Mouse (Mus musculus): Measurements from ENCODE around the gene Pkn2.

Gene Pkn2

GRCm38 (mm10) chr3:142832910-142833309 lies 48.9 kb downstream of the Pkn2 start:
- DNase-seq: no peak

- DNase-seq: no peak
Observed at GRCm38 (mm10) chr3:142826449-142827146, 55.2 kb downstream of the Pkn2 start.

- DNase-seq: peak; percentile 21 to 37
Observed at GRCm38 (mm10) chr3:142823606-142824005, 58.2 kb downstream of the Pkn2 start.

- no peak for DNase-seq
Observed at GRCm38 (mm10) chr3:142817506-142817905, 64.3 kb downstream of the Pkn2 start.

- DNase-seq: no peak
Observed at GRCm38 (mm10) chr3:142811582-142811981, 70.2 kb downstream of the Pkn2 start.

- DNase-seq: no peak
Observed at GRCm38 (mm10) chr3:142795587-142795986, 86.2 kb downstream of the Pkn2 start.

- no peak for DNase-seq
Observed at GRCm38 (mm10) chr3:142786423-142787072, 95.3 kb downstream of the Pkn2 start.

GRCm38 (mm10) chr3:142777227-142777626 lies 104.6 kb downstream of the Pkn2 start:
- no peak for DNase-seq

GRCm38 (mm10) chr3:142773538-142774191 lies 108.1 kb downstream of the Pkn2 start:
- no peak for DNase-seq

- DNase-seq: no peak
Observed at GRCm38 (mm10) chr3:142770518-142770917, 111.3 kb downstream of the Pkn2 start.

GRCm38 (mm10) chr3:142768498-142768897 lies 113.3 kb downstream of the Pkn2 start:
- no peak for DNase-seq

GRCm38 (mm10) chr3:142765778-142766165 lies 116.0 kb downstream of the Pkn2 start:
- no peak for DNase-seq

GRCm38 (mm10) chr3:142764995-142765777 lies 116.6 kb downstream of the Pkn2 start, which contains the start of gene Gtf2b:
Gene Gtf2b (plus strand): TSS chr3:142765045.
- DNase-seq: peak; percentile 94 to 96

GRCm38 (mm10) chr3:142760356-142760755 lies 121.4 kb downstream of the Pkn2 start:
- no peak for DNase-seq

- no peak for DNase-seq
Observed at GRCm38 (mm10) chr3:142758593-142758992, 123.2 kb downstream of the Pkn2 start.

GRCm38 (mm10) chr3:142757841-142758240 lies 124.0 kb downstream of the Pkn2 start:
- DNase-seq: no peak

GRCm38 (mm10) chr3:142755132-142755867 lies 126.5 kb downstream of the Pkn2 start:
- DNase-seq: no peak

- no peak for DNase-seq
Observed at GRCm38 (mm10) chr3:142749131-142749530, 132.7 kb downstream of the Pkn2 start.

GRCm38 (mm10) chr3:142747673-142748072 lies 134.1 kb downstream of the Pkn2 start:
- peak; percentile 56 to 69 for DNase-seq

- DNase-seq: no peak
Observed at GRCm38 (mm10) chr3:142745076-142745475, 136.7 kb downstream of the Pkn2 start.

- DNase-seq: peak; percentile 71
Observed at GRCm38 (mm10) chr3:142743973-142744898, 137.6 kb downstream of the Pkn2 start.
